Comparison of ENCODE assay signal across 14 mouse cellular contexts in genomic region chr7:125556865-125557264, GRCm38 (mm10). TPM values are rescaled to one million over a fixed set of nuclear protein-coding genes. Genes with fewer than 3 reads are reported as not detected.
A peak's percentile ranks its signal among the peaks of the same experiment; 100 is the strongest.
DNase-seq lines count a peak whose midpoint lies in the region; ATAC-seq and TF ChIP-seq lines count a peak whose summit lies in the region.
"Had no signal": no experiment of that assay in that cellular context is flagged by ENCODE, and none has a peak within 500 bp of the region (broad histone marks: within the 10 kb centered on the region; RNA-seq: fewer than 3 reads in every experiment).

No protein-coding gene starts in this region.

- TF ChIP-seq CTCF in thymus, adult 2 months (IDR thresholded peaks at IDR 0.05; ENCODE audit: borderline replicate concordance, control insufficient read depth, extremely low read depth, insufficient read depth, low read length, poor library complexity) = no peak

- peaks cover 35% of the 10 kb centered on the region for H3K4me1 ChIP-seq in kidney, embryonic 16.5 days (ENCODE audit: insufficient read depth, low read length)
- H3K4me1 ChIP-seq in liver, embryonic 12.5 days = peaks cover 69% of the 10 kb centered on the region
- H3K4me1 ChIP-seq in thymus, adult 2 months (replicated peaks; ENCODE audit: control insufficient read depth, insufficient read depth, low read length) = peaks cover 89% of the 10 kb centered on the region

- no peak overlapping the region for H3K9ac ChIP-seq in kidney, embryonic 16.5 days (replicated peaks; ENCODE audit: low read length)
- H3K9ac ChIP-seq in liver, embryonic 12.5 days = no peak overlapping the region
- H3K9ac ChIP-seq: heart, embryonic 12.5 days; midbrain, embryonic 12.5 days; neural tube, embryonic 12.5 days; stomach, embryonic 15.5 days had no signal

- 53% methylated on average over 8 of the region's 8 CpGs for WGBS in kidney, embryonic 16.5 days
- WGBS in liver, embryonic 12.5 days (ENCODE audit: insufficient replicate concordance) = 45% methylated on average over 8 of the region's 8 CpGs
- WGBS in thymus, adult 2 months = 5% methylated on average over 8 of the region's 8 CpGs

- no peak for ATAC-seq in CD4-positive, CD25-positive, alpha-beta regulatory T cell, adult 4 months
- no peak for ATAC-seq in kidney, embryonic 16.5 days (ENCODE audit: low FRiP score, low TSS enrichment)
- ATAC-seq in liver, embryonic 12.5 days = no peak

- H3K27ac ChIP-seq in kidney, embryonic 16.5 days (ENCODE audit: low read length) = no peak overlapping the region
- no peak overlapping the region for H3K27ac ChIP-seq in liver, embryonic 12.5 days
- peak overlapping the region; percentile 96 for H3K27ac ChIP-seq in thymus, adult 2 months (ENCODE audit: control insufficient read depth, insufficient read depth, low read length)
- H3K27ac ChIP-seq: midbrain, embryonic 12.5 days; neural tube, embryonic 12.5 days; stomach, embryonic 15.5 days had no signal

- no peaks in the 10 kb centered on the region for H3K9me3 ChIP-seq in kidney, embryonic 16.5 days (ENCODE audit: low read length)
- H3K9me3 ChIP-seq in liver, embryonic 12.5 days (replicated peaks) = no peaks in the 10 kb centered on the region
- H3K9me3 ChIP-seq: heart, embryonic 12.5 days; midbrain, embryonic 12.5 days; neural tube, embryonic 12.5 days; stomach, embryonic 15.5 days had no signal

- no peaks in the 10 kb centered on the region for H3K36me3 ChIP-seq in kidney, embryonic 16.5 days (ENCODE audit: insufficient read depth, low read length)
- no peaks in the 10 kb centered on the region for H3K36me3 ChIP-seq in liver, embryonic 12.5 days
- H3K36me3 ChIP-seq in thymus, adult 2 months (ENCODE audit: control insufficient read depth, insufficient read depth, low read length) = no peaks in the 10 kb centered on the region
- H3K36me3 ChIP-seq: heart, embryonic 12.5 days; midbrain, embryonic 12.5 days; neural tube, embryonic 12.5 days; stomach, embryonic 15.5 days had no signal

- H3K27me3 ChIP-seq in kidney, embryonic 16.5 days (ENCODE audit: insufficient read depth, low read length) = no peaks in the 10 kb centered on the region
- peaks cover 17% of the 10 kb centered on the region; the same call in 1 of the 2 replicates for H3K27me3 ChIP-seq in liver, embryonic 12.5 days (replicated peaks)
- no peaks in the 10 kb centered on the region for H3K27me3 ChIP-seq in thymus, adult 2 months (ENCODE audit: control insufficient read depth, insufficient read depth, low read length)
- H3K27me3 ChIP-seq: stomach, embryonic 15.5 days had no signal

- TF ChIP-seq POLR2A in thymus, adult 2 months (IDR thresholded peaks at IDR 0.05; ENCODE audit: control insufficient read depth, extremely low read depth, insufficient read depth, low read length, poor library complexity) = no peak

- DNase-seq in CD4-positive, CD25-positive, alpha-beta regulatory T cell, adult 2 months (ENCODE audit: low read depth, low spot score) = peak; percentile 48
- peak; percentile 46 for DNase-seq in kidney, postnatal 10 days
- peak; percentile 86 for DNase-seq in thymus, adult 2 months
- DNase-seq in cerebellum, adult 9-10 months = no peak
- no peak for DNase-seq in frontal cortex, postnatal 25 days (ENCODE audit: low spot score in 2 of 2)
- DNase-seq: cerebellum, adult 2 months had no signal

- no peak overlapping the region for H3K4me3 ChIP-seq in kidney, embryonic 16.5 days (ENCODE audit: low read length)
- no peak overlapping the region for H3K4me3 ChIP-seq in liver, embryonic 12.5 days
- H3K4me3 ChIP-seq in thymus, adult 2 months (ENCODE audit: control insufficient read depth, insufficient read depth, low read length) = peak overlapping the region; percentile 23
- H3K4me3 ChIP-seq: erythroblast, embryonic 14.5 days; heart, embryonic 12.5 days; midbrain, embryonic 12.5 days; neural tube, embryonic 12.5 days; stomach, embryonic 15.5 days had no signal

- no peak overlapping the region for H3K4me2 ChIP-seq in kidney, embryonic 16.5 days (replicated peaks; ENCODE audit: low read depth, low read length)
- H3K4me2 ChIP-seq in liver, embryonic 12.5 days = peak overlapping the region; percentile 16; the same call in 1 of the 2 replicates
- H3K4me2 ChIP-seq: heart, embryonic 12.5 days; midbrain, embryonic 12.5 days; neural tube, embryonic 12.5 days; stomach, embryonic 15.5 days had no signal

RNA-seq across cellular contexts. Expression of gene Il4ra, which starts 4.9 kb away (rescaled TPM):
- 100 to 1,000 TPM; 102 to 165 TPM for polyA plus RNA-seq in CD4-positive, CD25-positive, alpha-beta regulatory T cell, adult 4 months (2017; shearing (Covaris generic))
- polyA plus RNA-seq in kidney, embryonic 16.5 days (2015; fragmentation: Nextera tagmentation; extraction: Ambion mirVana) = 11.5 and 13.1 TPM in 2 replicates
- polyA plus RNA-seq in liver, embryonic 12.5 days (2016; fragmentation: Nextera tagmentation; extraction: Ambion mirVana) = 4.1 and 5.2 TPM in 2 replicates
- polyA plus RNA-seq in thymus, adult 2 months (2012; rRNA removed) = 141 and 189 TPM in 2 replicates

RNA-seq across cellular contexts. Expression of gene Il21r, which starts 46.4 kb away (rescaled TPM):
- polyA plus RNA-seq in CD4-positive, CD25-positive, alpha-beta regulatory T cell, adult 4 months (2017; shearing (Covaris generic)) = 100 to 1,000 TPM in 1 of 2 experiments, 10 to 100 TPM in 1; 99.5 to 157 TPM
- polyA plus RNA-seq in kidney, embryonic 16.5 days (2015; fragmentation: Nextera tagmentation; extraction: Ambion mirVana) = 0.34 and 0.35 TPM in 2 replicates
- 1.1 and 1.4 TPM in 2 replicates for polyA plus RNA-seq in liver, embryonic 12.5 days (2016; fragmentation: Nextera tagmentation; extraction: Ambion mirVana)
- 177 and 188 TPM in 2 replicates for polyA plus RNA-seq in thymus, adult 2 months (2012; rRNA removed)

Comparison
In these comparisons a context has a peak if more than half of its experiments do, and no peak if none do; other contexts are left out.
1. DNase-seq: peak in CD4-positive, CD25-positive, alpha-beta regulatory T cell, adult 2 months (single experiment), kidney, postnatal 10 days (single experiment) and thymus, adult 2 months (single experiment); none in cerebellum, adult 9-10 months (single experiment) and frontal cortex, postnatal 25 days (0 of 2).
2. RNA of gene Il21r, which starts 46.4 kb away (polyA plus RNA-seq): 177 to 188 TPM in thymus, adult 2 months and 99.5 to 157 TPM in CD4-positive, CD25-positive, alpha-beta regulatory T cell, adult 4 months; 1.1 to 1.4 TPM in liver, embryonic 12.5 days and 0.34 to 0.35 TPM in kidney, embryonic 16.5 days; every median in the first group is over 10 times any median in the second.